Mouse (Mus musculus) retina, embryonic 14.5 days (tissue): ENCODE results near the gene Sorcs3.

Experiments used
- DNase-seq: peaks from one replicate; pipeline ENCODE4 v3.0.0-alpha.2; 2015; ENCODE audit warnings: low spot score

Gene Sorcs3

DNA sequence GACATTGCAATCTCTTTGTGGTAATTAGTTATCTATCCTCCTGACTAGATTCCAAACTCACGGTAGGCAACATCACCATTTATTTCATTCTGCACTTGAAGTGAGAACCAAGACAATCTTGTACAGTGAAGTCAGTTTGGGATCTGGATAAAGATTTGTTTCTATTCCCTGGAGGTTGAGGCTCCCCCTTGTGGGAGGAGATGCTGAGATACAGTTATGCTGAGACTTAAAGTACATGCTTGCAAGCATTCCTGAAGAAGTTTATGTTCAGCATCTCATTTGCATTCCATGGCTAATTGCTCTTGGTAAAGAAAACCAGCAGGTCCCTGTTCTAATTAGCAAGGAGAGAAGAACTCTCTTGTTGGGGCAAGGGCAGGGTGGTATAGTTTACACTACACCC lies 185.7 kb downstream of the Sorcs3 start:
- DNase-seq = peak; percentile 54

DNA sequence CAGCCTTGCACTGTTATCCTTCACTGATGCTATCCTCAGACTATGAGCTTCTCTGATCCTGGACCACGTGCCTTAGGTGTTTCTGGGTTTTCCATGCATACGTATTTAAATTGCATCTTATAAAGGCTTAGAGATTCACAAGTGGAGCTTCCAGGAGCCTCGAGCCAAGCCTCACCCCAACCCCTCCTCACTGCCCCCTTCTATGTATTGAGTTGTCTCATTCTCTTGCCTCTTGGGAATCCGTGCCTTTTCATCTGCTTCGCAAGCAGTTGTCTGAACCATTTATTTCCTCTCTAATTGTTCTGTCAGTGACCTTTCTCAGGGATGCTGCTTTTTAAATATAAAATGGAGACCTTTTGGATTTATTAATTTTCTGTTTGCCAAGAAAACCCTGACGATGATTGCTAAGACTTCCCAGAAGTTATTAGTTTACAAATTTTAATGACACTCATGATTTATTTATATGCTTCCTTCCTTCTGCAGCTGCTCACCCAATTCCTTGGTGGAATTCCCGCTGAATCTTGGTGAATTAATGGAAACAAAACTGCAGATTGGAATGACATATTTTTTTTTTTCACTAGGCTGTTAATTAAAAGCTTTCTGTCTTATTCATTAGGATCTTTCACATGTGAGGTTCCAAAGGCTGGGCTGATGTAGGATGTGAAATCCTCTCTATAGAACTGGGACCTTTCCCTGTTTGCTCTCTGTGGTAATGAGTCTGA lies 199.1 kb downstream of the Sorcs3 start:
- DNase-seq = peak; percentile 50

DNA sequence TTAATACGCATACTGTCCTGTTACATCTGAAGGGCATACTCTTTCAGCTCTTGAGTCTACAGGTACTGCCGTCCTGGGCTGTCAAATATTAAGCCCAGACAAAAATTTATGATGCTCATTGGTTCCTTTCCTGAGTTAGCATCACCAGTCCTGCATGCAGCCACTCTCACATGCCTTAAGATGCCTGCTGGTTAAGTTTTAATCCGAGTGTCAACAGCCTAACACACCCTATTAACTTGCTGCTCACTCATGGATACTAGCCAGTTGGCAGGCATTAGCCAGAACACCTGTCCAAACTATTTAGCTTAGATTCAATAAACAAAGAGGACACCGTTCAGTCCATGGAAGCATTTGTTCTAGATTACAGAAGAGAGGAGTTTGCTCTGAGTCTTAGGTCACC lies 202.4 kb downstream of the Sorcs3 start:
- no peak for DNase-seq

DNA sequence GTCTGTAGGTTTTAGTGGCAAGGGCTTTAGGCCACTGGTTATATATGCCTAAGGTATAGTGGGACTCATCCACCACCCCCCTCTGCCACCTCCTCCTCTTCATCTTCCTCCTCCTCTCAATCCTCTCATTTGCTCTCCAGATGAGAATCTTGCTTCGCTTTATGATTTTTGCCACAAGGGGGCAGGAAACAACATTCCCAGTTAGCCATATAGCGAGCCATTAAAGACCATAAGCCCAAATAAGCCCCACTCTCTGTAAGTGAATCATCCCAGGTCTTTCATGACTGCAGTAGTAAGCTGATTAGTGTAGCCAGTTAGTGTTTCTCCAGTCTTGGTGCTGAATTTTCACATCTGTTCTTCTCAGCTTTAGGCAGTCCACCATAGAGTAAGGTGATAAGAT lies 205.5 kb downstream of the Sorcs3 start:
- peak; percentile 62 for DNase-seq

DNA sequence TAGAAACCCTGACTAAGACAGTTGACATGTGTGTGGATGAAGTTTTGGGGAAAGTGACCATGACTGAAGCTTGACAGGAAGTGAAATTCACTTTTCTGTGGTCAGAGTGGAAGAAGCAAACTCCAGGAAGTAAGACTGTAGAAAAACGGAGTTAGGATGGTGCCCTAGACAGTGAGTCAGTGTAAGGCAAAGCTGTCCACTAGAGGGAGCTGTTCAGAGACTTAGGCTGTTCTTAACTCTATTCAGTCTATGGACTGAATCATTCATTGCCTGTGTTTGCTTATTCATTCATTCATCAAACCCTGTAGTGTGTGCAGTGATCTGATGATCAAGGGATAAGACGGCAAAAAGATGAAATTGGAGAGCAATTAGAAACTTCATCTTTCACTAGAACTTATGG lies 208.0 kb downstream of the Sorcs3 start:
- peak; percentile 72 for DNase-seq

DNA sequence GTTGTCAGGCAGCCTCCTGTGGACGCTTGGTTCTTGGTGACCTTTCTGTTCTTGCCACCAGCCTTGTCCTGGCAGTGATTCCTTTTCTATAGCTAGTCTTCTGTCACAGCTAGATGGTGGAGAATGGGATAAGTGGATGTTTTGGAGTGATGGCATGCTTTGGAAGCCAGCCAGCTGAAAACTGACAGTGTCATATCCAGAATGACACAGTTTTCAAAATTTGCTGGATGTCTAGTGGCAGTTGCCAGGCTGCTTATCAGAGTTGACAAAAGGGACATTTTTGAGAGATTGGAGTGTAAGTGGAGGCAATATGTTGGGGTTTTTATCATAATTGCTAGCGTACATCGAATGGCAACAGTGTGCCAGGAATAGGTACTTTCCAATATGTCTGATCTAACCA lies 212.5 kb downstream of the Sorcs3 start:
- DNase-seq = no peak

DNA sequence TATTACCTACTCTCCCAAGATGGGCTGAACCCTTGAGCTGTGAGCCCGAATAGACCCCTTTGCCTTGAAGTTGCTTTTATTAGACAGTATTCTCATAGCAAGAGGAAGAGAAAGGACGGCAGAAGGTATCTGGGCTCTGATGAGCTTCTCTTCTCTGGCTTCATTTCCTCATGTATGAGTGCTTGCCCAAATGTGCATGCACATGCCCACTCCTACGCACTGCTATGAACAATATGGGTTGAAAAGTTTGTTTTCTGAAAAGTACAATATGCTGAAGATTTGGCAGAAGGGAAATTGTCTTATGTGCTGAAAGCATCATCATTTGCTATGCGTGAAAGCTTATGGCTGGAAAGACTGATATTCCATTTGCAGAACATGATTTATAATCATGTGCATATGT lies 223.4 kb downstream of the Sorcs3 start:
- no peak for DNase-seq

DNA sequence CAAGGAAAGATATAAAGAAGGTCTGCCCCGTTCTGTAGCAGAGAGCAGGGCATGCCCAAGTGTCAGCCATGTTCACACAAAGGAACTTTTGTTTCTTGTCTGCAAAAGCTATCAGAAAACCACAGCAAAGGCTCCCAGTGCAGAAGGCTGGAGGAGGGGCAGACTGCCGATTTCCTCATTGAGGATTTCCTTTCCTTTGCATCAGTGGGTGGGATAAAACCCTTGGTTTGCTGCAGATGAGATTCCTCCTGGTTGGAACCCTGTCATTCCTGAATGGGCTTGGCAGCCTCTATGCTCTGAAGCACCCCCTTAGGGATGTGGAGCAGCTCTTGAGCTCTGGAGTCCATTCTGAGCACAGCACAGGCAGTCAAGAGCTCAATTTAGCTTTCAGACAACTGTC lies 223.9 kb downstream of the Sorcs3 start:
- DNase-seq = no peak

DNA sequence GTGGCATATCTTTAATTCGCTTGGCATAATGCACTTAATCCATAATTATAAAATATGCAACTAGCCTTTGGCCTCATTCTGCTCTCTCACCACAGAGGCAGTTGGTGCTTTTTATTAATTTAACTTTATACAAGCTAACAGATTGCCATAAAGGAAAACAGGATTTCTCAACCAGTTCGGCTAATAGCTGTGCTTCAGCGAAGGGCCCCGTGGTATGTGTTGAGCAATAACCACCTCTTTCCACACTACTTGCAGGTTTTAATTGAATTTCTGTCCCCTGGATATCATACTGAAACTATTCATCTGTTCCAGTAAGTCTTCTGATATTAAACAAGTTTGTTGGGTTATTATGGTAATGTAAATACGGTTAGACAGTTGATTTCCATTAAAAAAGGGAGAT lies 224.5 kb downstream of the Sorcs3 start:
- DNase-seq = no peak

DNA sequence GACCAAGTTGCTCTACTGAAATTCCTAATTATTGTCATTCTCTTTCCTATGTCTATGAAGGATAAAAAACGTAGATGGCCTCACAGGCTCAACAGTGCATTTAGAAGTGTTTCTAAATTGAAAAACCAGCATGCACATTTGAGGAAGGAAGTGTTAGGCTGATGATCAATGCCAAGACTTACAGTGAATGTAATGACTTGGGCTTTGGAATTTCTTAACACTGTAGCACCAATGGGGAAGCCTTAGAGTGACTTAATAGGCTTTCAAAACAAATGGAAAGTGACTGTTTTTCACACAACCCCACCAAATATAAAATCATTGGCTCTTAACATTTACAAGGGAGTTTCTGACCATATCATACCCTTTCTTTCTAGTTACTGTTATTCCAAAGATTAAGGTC lies 232.6 kb downstream of the Sorcs3 start:
- no peak for DNase-seq

DNA sequence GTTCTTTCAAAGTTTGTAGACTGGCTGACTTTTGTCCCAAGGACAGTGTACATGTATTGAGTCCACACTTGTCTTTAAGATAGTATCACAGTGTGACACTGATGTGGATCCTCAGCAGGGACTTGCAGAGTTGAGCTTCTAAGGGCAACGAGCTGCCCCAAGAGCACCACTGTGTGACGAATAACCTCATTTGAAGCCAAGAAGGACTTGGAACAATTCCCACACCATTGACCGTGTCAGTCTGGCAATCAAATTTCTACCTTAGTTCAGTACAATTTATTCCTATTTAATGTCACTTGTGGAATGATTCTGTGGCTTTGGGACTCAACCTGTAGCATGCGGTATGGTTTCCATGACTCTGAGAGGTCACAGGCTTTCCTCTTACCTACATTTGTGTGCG lies 255.3 kb downstream of the Sorcs3 start:
- no peak for DNase-seq

DNA sequence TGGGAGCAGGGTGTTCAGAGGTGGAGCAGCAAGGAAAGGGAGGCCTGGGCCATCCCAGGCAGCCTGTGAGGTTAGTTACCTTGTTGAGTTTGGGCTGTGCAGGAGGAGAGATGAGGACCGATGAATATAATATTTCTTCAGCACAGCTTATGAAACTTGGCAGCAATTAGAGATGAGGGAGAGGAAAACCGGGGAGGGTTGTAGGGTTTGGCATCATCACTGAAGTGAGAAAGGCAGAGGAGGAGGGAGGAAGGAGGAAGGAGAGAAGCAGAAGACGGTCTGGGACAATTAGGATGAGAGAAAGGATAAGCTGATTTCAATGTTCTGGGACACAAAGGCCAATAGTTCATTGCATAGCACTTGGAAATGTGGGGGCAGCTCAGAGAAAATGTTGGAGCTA lies 256.6 kb downstream of the Sorcs3 start:
- DNase-seq = no peak

DNA sequence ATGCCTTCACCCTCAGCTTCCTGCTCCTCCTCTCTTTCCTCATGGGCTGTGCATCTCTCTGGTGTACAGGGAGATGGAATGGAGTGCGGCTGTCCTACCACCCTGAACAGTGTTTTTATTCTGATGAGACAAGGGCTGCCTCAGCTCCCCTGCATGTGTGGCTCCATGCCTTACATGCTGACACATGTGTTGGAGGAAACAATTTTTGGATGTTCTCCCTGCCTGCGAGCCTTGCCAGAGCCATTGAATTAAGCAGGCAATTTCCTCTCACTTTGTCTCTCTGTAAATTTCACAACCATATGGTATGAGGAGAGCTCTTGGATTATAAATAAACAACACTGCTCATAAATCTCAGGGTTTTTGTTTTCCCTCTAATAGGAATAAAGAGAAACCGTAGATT lies 257.7 kb downstream of the Sorcs3 start:
- DNase-seq = no peak

DNA sequence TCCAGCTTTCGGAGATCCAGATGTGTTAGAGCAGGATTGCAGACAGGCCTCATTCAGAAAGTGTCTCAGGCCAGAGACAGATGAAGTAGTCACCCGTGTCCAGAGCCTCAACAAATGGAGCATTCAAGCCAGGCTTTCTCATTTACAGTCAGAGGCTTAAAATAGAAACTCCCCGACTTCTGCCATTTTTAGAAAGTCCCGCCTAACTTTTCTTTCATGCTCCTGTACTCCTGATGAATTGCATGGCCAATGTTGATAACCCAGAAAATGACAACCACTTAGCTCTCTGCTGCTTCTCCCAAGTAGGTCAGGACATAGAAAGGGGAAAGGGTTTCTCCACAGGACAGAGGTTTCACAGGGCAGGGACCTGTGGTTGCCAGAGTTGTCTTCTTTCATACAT lies 261.6 kb downstream of the Sorcs3 start:
- DNase-seq = no peak

DNA sequence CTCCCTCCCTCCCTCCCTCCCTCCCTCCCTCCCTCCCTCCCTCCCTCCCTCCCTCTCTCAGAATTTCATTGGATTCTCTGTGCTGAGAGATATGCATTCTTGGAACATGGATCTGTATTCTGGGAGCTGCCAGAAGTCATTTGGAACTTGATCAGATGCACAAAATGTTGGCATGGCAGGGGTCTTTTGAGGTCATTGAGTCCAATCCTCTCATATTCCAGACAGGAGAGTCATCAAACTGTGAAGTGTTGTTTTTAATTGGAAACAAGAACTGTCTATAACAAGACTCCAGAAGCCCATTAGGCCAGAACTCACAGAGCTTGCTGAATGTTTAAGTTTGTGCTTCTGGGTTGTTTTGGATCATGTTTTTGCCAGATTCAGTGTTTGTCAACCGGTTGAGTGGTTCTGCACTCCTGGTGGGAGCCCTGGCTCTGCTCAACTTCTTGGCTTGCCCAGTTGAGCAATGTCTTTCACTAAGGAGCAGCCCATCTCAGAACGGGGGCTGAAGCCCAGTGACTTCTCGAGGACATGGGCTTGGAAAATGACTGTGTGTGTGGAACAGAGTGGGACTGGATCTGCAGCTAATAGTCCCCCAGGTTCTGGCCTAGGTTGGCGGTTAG lies 264.1 kb downstream of the Sorcs3 start:
- DNase-seq = no peak

DNA sequence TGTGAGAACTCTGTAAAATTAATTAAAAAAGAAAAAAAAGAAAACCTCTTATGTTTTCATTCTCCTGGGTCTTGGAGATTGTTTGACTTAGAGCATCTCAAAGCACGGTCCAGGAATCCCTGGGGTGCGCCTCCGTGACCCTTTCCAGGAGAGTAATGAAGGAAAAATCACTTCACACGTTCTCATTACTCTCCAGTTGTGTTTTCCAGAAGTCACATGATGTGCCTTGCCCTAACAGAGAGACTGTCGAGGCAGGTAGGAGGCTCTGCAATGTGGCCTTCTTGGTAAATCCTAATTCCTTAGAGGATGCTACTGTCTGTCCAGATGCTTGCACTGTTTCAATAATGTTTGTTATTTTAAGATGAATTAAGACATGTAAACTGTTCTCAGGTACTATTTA lies 266.1 kb downstream of the Sorcs3 start:
- DNase-seq = no peak

DNA sequence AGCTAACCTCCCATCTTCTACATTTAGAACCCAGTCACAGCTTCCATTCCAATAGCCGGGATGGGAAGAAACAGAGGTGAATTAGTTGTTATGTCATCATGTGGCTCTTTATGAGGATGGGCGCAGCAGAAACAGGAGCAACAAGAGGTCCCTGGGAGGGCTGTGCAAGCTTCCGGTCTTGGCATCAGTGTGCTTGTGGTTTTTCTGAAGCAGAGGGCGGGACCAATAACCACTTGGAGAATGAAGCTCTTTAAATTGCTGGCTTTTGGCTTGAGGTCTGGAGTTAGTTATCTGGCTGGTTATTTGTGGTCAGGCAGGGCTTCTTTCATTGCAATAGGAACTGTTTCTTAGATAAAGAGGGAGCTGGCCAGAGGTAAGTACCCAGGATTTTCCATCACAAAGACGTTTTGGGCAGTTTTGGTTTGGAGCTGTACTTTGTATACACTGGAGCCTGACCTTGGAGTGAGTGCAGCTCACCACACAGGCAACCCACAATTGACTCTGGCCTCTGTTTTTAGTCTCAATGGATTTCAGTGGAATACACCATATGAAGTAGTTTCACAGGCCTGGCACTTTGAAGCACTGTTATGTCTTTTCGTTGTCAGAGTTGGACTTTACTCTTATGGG lies 270.1 kb downstream of the Sorcs3 start:
- DNase-seq = no peak

DNA sequence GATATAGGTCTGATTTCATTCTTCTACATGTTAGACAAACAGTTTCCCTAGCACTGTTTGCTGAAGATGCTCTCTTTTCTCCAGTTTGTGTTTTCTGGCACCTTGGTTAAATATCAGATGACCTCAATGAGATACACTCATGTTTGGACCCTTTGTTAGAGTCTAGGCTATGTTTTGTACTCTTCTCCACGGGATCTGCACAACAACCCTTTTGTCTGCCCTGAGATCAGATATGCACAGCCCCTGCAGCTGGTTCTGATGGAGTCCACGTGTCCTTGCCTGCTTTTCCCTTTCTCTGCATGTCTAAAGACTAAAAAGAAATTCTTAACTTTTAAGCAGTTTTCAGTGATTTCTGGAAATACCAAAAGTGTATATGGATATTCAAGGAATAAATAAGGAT lies 273.0 kb downstream of the Sorcs3 start:
- DNase-seq = no peak

DNA sequence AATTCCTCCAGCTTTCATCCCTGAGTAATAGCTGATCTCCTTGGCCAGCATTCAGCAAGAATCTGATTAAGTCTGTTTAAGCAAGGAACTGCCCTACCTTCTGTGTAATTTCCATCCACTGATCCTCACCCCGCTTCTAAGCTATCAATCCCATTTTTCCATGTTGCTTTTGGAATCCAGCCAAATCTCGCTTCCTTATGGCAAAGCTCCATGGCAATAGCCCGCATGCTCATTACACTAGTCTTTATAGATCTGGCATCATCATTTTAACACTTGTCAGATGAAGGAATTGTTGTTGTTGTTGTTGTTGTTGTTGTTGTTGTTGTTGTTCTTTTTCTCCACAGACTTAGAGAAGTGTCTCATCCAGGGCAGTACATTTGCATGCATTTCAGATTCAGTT lies 277.1 kb downstream of the Sorcs3 start:
- DNase-seq = no peak

DNA sequence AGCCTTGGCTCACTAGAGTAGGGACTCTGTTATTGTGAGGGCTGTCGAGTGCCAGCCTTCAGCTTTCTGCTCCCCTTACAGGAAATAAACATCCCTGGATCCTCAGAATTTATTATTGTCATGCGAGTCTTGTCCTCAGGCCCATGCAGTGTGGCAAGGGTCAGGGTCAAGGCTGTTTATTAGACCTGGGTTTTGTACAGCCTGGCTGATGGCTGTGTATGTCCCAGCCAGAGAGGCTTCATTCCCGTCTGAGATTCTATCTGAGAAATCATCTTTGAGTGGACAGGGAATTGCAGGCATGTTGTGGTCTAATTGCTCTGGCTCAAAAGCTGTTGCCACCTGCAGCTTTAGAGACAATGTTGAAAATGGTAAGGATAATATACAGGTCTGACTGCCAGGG lies 285.3 kb downstream of the Sorcs3 start:
- no peak for DNase-seq

DNA sequence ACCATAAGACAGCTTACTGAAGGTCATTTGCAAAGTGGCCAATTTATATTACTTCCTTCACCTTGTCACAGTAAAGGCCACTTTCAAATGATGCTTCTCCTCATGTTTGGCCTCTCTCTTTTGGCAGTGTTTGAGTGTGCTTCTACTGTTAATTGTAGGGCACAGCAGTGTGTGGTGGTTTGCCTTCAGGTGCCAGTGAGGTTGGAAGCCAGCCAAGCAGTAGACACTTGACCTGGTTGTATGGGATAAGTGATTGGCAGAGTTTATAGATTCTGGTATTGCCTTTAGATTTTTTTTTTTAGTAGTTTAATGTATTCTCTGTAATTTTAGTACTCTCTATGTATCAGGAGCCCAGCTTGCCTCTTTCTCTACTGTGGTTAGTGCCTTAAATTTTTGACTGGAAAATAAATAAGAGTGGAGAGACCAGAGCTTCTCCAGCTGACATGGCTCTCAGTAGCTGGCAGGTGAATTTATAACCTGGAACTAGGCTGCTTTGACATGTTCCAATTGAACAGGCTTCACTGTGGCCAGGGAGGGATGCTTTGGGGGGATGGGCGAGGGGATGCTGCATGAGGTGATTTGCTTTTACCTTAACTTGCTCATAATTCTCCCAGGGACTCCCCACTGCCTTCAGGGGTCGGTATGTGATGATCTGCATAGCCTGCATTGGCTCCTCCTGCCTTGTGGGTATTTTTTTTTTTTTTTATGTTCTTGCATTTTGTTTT lies 298.2 kb downstream of the Sorcs3 start:
- no peak for DNase-seq

DNA sequence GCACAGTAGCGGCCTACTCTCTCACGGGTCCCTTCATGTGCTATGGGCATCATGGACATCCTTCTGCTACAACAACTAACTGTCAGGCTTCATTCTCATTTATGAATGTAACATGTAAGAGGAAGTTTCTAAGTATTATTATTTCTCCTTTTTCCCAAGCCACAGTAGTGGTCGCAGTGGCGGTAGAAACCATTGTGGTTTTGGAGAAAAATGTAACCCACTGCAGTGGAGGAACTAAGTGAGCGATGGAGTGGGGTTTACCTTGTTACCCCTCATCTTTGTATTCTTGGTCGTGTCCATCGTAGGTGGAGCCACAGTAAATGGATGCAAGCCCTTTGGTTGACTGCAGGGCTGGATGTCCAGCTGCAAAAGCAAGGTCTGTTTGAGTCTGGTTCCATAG lies 318.0 kb downstream of the Sorcs3 start:
- no peak for DNase-seq
